Mouse (Mus musculus): ENCODE results near the gene Dnajb13.

DNA sequence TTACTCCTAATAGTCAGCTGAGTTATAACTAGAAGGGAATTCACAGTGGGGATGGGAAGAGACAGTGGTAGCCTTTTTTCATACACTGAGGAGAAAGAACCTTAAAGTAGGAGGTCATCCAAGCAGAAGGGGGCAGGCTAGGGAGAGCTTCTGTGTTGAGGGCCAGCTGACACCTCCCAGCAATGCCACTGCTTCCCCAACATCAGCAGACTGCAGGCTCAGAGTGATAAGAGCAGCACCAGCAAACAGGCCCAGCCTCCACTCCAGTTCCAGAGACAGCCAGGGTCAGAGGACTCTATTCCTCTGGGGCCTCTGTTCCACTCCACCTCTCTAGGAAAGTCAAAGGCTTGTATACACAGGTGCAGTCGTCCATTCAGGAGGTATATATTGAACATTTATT, 56.6 kb downstream of the Dnajb13 start:
- TF ChIP-seq GATA1 (IDR thresholded peaks at IDR 0.05; ENCODE audit: borderline replicate concordance, low read length) (no peak), CTCF (IDR thresholded peaks at IDR 0.05; ENCODE audit: low read depth, low read length) (no peak), POLR2AphosphoS5 (IDR thresholded peaks at IDR 0.05; ENCODE audit: insufficient replicate concordance, low read depth, low read length) (no peak), TAL1 (conservative IDR thresholded peaks at IDR 0.05; ENCODE audit: low read depth, low read length) (0 out of 2 replicates have a peak, but pooled peaks have one; percentile 13), GATA2 (IDR thresholded peaks at IDR 0.05; ENCODE audit: borderline replicate concordance, low read depth, low read length) (no peak)
